Mouse (Mus musculus) G1E (cell line): ENCODE measurements around the gene Arid5b. TPM values are rescaled to one million over a fixed set of nuclear protein-coding genes. Genes with fewer than 3 reads are reported as not detected.

Experiments used
- ATAC-seq: 2 replicates; pipeline ENCODE4 v1.8.0; 2016; ENCODE audit warnings: mild to moderate bottlenecking; ENCODE audit not compliant: insufficient number of reproducible peaks, poor library complexity, low FRiP score, severe bottlenecking; ENCODE audit errors: extremely low read depth
- DNase-seq: peaks from one replicate; pipeline ENCODE4 v3.0.0; 2012; ENCODE audit warnings: low spot score
- H3K27me3 ChIP-seq: 2 replicates; pipeline ENCODE4 v1.6.1; 2012; ENCODE audit warnings: mild to moderate bottlenecking, low read length, inconsistent platforms; ENCODE audit not compliant: insufficient read depth
- H3K36me3 ChIP-seq: replicated peaks from 2 replicates; pipeline ENCODE3; 2012; ENCODE audit warnings: mild to moderate bottlenecking, inconsistent platforms
- H3K4me1 ChIP-seq: 2 replicates; pipeline ENCODE4 v1.6.1; 2012; ENCODE audit warnings: low read depth, low read length, inconsistent platforms, mixed read lengths; ENCODE audit not compliant: insufficient read depth
- H3K4me3 ChIP-seq: 2 replicates; pipeline ENCODE4 v1.5.1; 2012; ENCODE audit warnings: low read depth, mild to moderate bottlenecking, inconsistent platforms, low read length, moderate library complexity, mixed read lengths
- H3K9me3 ChIP-seq: replicated peaks from 2 replicates; pipeline ENCODE4 v1.6.1; 2012; ENCODE audit warnings: inconsistent platforms
- CTCF ChIP-seq: IDR thresholded peaks from 2 replicates; pipeline ENCODE4 v1.5.1; 2012; ENCODE audit warnings: low read depth, low read length, inconsistent platforms, mixed read lengths
- GATA1 ChIP-seq: IDR thresholded peaks from 2 replicates; pipeline ENCODE4 v1.6.1; 2012; ENCODE audit warnings: borderline replicate concordance, low read length, inconsistent platforms, mixed read lengths
- GATA2 ChIP-seq: IDR thresholded peaks from 2 replicates; pipeline ENCODE4 v1.6.1; 2012; ENCODE audit warnings: low read depth, low read length, inconsistent platforms, borderline replicate concordance
- POLR2AphosphoS5 ChIP-seq: IDR thresholded peaks from 2 replicates; pipeline ENCODE4 v1.6.1; 2012; ENCODE audit warnings: low read depth, low read length, inconsistent platforms; ENCODE audit not compliant: insufficient replicate concordance
- TAL1 ChIP-seq: conservative IDR thresholded peaks from 2 replicates; pipeline ENCODE4 v1.6.1; 2012; ENCODE audit warnings: low read depth, low read length, inconsistent platforms, mixed read lengths
- polyA plus RNA-seq: library from polyadenylated mRNA; stranded (reverse); fragments of >175 nt; gene quantifications from 2 replicates; pipeline ENCODE4 v1.2.3, GENCODE M21; 2012
- total RNA-seq, 2 experiments: library from RNA; stranded (forward) in 1 of 2; stranded (reverse) in 1 of 2; fragments of 200-1000 nt in 1 of 2; fragments of >200 nt in 1 of 2; fragmentation: Nextera tagmentation in 1 of 2; gene quantifications; 2 replicates each; pipeline ENCODE4 v1.2.3; 2014 to 2017

Arid5b gene
- total and polyA plus RNA-seq, 3 experiments = 0.16 TPM; not detected in 2

- no peak for DNase-seq
- peaks cover 32% of the 10 kb centered on the region for H3K9me3 ChIP-seq
- no peaks in the 10 kb centered on the region for H3K27me3 ChIP-seq
- H3K36me3 ChIP-seq = no peaks in the 10 kb centered on the region
- TF ChIP-seq GATA2 = no peak
- no peaks in the 10 kb centered on the region for H3K4me1 ChIP-seq
- ATAC-seq = no peak
- no peak overlapping the region for H3K4me3 ChIP-seq
Measured at GRCm38 (mm10) chr10:68165709-68166694, 112.5 kb downstream of the Arid5b start.

GRCm38 (mm10) chr10:68164723-68165706 lies 113.5 kb downstream of the Arid5b start:
- ATAC-seq (no peak), DNase-seq (no peak)
- H3K4me1 ChIP-seq = no peaks in the 10 kb centered on the region
- H3K27me3 ChIP-seq = no peaks in the 10 kb centered on the region
- peaks cover 38% of the 10 kb centered on the region for H3K9me3 ChIP-seq
- H3K36me3 ChIP-seq = no peaks in the 10 kb centered on the region
- TF ChIP-seq TAL1 (no peak), CTCF (no peak), GATA2 (no peak), GATA1 (no peak)
- no peak overlapping the region for H3K4me3 ChIP-seq

- Histone ChIP-seq H3K9me3 (peaks cover 34% of the 10 kb centered on the region), H3K36me3 (no peaks in the 10 kb centered on the region), H3K27me3 (no peaks in the 10 kb centered on the region), H3K4me1 (no peaks in the 10 kb centered on the region), H3K4me3 (no peak overlapping the region)
- TF ChIP-seq GATA1 = no peak
- no peak for TF ChIP-seq CTCF
- no peak for TF ChIP-seq GATA2
- no peak for TF ChIP-seq POLR2AphosphoS5
- TF ChIP-seq TAL1 = no peak
- ATAC-seq = no peak
- no peak for DNase-seq
Measured at GRCm38 (mm10) chr10:68164137-68164536, 114.4 kb downstream of the Arid5b start.

- H3K4me3 ChIP-seq = no peak overlapping the region
- H3K27me3 ChIP-seq = no peaks in the 10 kb centered on the region
- no peaks in the 10 kb centered on the region for H3K4me1 ChIP-seq
- H3K36me3 ChIP-seq = no peaks in the 10 kb centered on the region
- TF ChIP-seq POLR2AphosphoS5 (no peak), GATA2 (no peak), GATA1 (no peak), CTCF (no peak), TAL1 (no peak)
- no peak for ATAC-seq
- H3K9me3 ChIP-seq = peaks cover 40% of the 10 kb centered on the region
- DNase-seq = no peak
Measured at GRCm38 (mm10) chr10:68159759-68160158, 118.8 kb downstream of the Arid5b start.

GRCm38 (mm10) chr10:68158555-68158954 lies 120.0 kb downstream of the Arid5b start:
- Histone ChIP-seq H3K9me3 (peaks cover 41% of the 10 kb centered on the region), H3K27me3 (no peaks in the 10 kb centered on the region), H3K4me3 (no peak overlapping the region), H3K4me1 (no peaks in the 10 kb centered on the region), H3K36me3 (no peaks in the 10 kb centered on the region)
- ATAC-seq (no peak), DNase-seq (no peak)
- no peak for TF ChIP-seq POLR2AphosphoS5
- TF ChIP-seq TAL1 = no peak
- no peak for TF ChIP-seq GATA2
- no peak for TF ChIP-seq CTCF
- no peak for TF ChIP-seq GATA1

GRCm38 (mm10) chr10:68157511-68157910 lies 121.0 kb downstream of the Arid5b start:
- Histone ChIP-seq H3K27me3 (no peaks in the 10 kb centered on the region), H3K9me3 (peaks cover 44% of the 10 kb centered on the region), H3K4me3 (no peak overlapping the region), H3K36me3 (no peaks in the 10 kb centered on the region), H3K4me1 (no peaks in the 10 kb centered on the region)
- no peak for ATAC-seq
- TF ChIP-seq GATA1 = no peak
- no peak for TF ChIP-seq GATA2
- DNase-seq = no peak
